Mouse (Mus musculus) adrenal gland, postnatal 4 days (tissue): ENCODE measurements at regions not wholly inside any gene's neighbourhood (a gene's known extent, or its start where the extent isn't known, plus 50 kb on each side); places are given as distances from the start of the nearest gene placed in this dataset.

Experiments
- DNase-seq, 2 experiments: peaks; one replicate each; pipeline ENCODE4 v3.0.0; 2021 to 2022; ENCODE audit warnings: low spot score in 2 of 2, mixed read lengths in 2 of 2

- DNase-seq = no peak
Measured at GRCm38 (mm10) chr13:107406977-107407673, 385.2 kb upstream of the Kif2a start.

GRCm38 (mm10) chr13:107398621-107399363 lies 376.9 kb upstream of the Kif2a start:
- no peak for DNase-seq

GRCm38 (mm10) chr13:107396036-107396435 lies 374.1 kb upstream of the Kif2a start:
- DNase-seq = no peak

GRCm38 (mm10) chr13:107394451-107394850 lies 372.5 kb upstream of the Kif2a start:
- no peak for DNase-seq

- no peak for DNase-seq
Measured at GRCm38 (mm10) chr13:107389535-107390150, 367.7 kb upstream of the Kif2a start.

GRCm38 (mm10) chr13:107389074-107389473 lies 367.1 kb upstream of the Kif2a start:
- no peak for DNase-seq

- DNase-seq = no peak
Measured at GRCm38 (mm10) chr13:107378076-107378475, 356.1 kb upstream of the Kif2a start.

GRCm38 (mm10) chr13:107372666-107373065 lies 350.7 kb upstream of the Kif2a start:
- no peak for DNase-seq

GRCm38 (mm10) chr13:107371616-107372582 lies 350.0 kb upstream of the Kif2a start:
- DNase-seq = peak; percentile 35 to 51

- no peak for DNase-seq
Measured at GRCm38 (mm10) chr13:107367639-107368038, 345.7 kb upstream of the Kif2a start.

GRCm38 (mm10) chr13:107365766-107366165 lies 343.8 kb upstream of the Kif2a start:
- no peak for DNase-seq

- no peak for DNase-seq
Measured at GRCm38 (mm10) chr13:107365241-107365640, 343.3 kb upstream of the Kif2a start.

- no peak for DNase-seq
Measured at GRCm38 (mm10) chr13:107362806-107363687, 341.1 kb upstream of the Kif2a start.

- DNase-seq = no peak
Measured at GRCm38 (mm10) chr13:107340802-107341364, 319.0 kb upstream of the Kif2a start.

GRCm38 (mm10) chr13:107338111-107338510 lies 316.2 kb upstream of the Kif2a start:
- DNase-seq = no peak

- no peak for DNase-seq
Measured at GRCm38 (mm10) chr13:107337111-107337510, 315.2 kb upstream of the Kif2a start.

- no peak for DNase-seq
Measured at GRCm38 (mm10) chr13:107329348-107329747, 307.4 kb upstream of the Kif2a start.

- peak; percentile 13 to 26 for DNase-seq
Measured at GRCm38 (mm10) chr13:107325707-107326495, 304.0 kb upstream of the Kif2a start.

- no peak for DNase-seq
Measured at GRCm38 (mm10) chr13:107314746-107315145, 292.8 kb upstream of the Kif2a start.
